Mouse (Mus musculus) adrenal gland, postnatal 10 days (tissue): ENCODE measurements around the gene Gm3448. TPM values are rescaled to one million over a fixed set of nuclear protein-coding genes. Genes with fewer than 3 reads are reported as not detected.

Source experiments
- DNase-seq: peaks from one replicate; pipeline ENCODE4 v3.0.0; 2021; ENCODE audit warnings: mixed read lengths
- total RNA-seq, 2 experiments: library from RNA; stranded (reverse); gene quantifications; 2 replicates each; pipeline ENCODE4 v1.2.3; 2021

Gm3448 gene
- total RNA-seq, 2 experiments from 2014 or later = 3.7 to 7.0 TPM

- DNase-seq = peak; percentile 16
These were observed 81.4 kb downstream of the Gm3448 start for GRCm38 (mm10) chr17:14959979-14960378.

GRCm38 (mm10) chr17:14958686-14959327 is 82.5 kb downstream of the Gm3448 start:
- no peak for DNase-seq

- no peak for DNase-seq
These were observed 87.9 kb downstream of the Gm3448 start for GRCm38 (mm10) chr17:14953452-14953851.

GRCm38 (mm10) chr17:14949161-14949827 is 92.0 kb downstream of the Gm3448 start:
- peak; percentile 10 for DNase-seq

Other genes starting within 250 kb of the Gm3448 start
- gene Wdr27, start 98.4 kb downstream of the Gm3448 start, total RNA-seq = 1 to 10 TPM; 5.8 to 6.1 TPM
- 10 to 100 TPM; 28.2 to 30.7 TPM for gene 1600012H06Rik, start 98.4 kb downstream of the Gm3448 start, total RNA-seq
- 10 to 100 TPM; 66.2 to 67.3 TPM for gene Phf10, start 80.3 kb downstream of the Gm3448 start, total RNA-seq
- 10 to 100 TPM in 1 of 2 experiments, 1 to 10 TPM in 1; 4.3 to 10.4 TPM for gene 9030025P20Rik, start 63.1 kb downstream of the Gm3448 start, total RNA-seq
- gene Gm3417, start 62.7 kb downstream of the Gm3448 start, total RNA-seq = not detected
- gene Gm3435, start 31.4 kb downstream of the Gm3448 start, total RNA-seq = 1 to 10 TPM; 5.8 to 5.9 TPM
- 10 to 100 TPM; 38.5 to 60.9 TPM for gene Ermard, start 329 bp downstream of the Gm3448 start, total RNA-seq
- gene Tcte3, start within 50 bp of the Gm3448 start, total RNA-seq = 1 to 10 TPM; 2.0 to 3.6 TPM